Mouse (Mus musculus): ENCODE measurements around the gene Lrrk1.

DNA sequence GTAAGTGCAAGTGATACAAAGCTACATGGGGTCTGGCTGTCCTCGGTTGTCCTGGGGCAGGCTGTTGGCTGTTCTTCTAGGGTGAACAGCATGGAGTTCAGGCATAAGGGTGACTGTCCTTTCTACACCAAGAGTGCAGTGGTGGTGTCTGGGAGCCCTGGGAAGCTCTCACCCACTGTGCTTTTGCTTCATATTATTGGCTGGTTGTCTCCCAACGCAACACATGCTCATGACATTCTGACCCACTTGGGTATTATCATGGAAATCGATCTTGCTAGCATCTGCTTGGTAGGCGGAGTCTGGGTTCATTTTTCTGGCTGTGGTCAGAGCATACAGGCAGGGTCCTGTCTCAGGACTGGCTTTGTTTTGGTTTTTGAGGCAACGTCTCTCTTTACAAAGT is 131.7 kb downstream of the Lrrk1 start:
- no peak for TF ChIP-seq POLR2AphosphoS5 (IDR thresholded peaks at IDR 0.05; ENCODE audit: insufficient replicate concordance, low read depth, low read length)
- TF ChIP-seq TAL1 (conservative IDR thresholded peaks at IDR 0.05; ENCODE audit: low read depth, low read length) = no peak
- TF ChIP-seq CTCF (IDR thresholded peaks at IDR 0.05; ENCODE audit: low read depth, low read length) = no peak
- no peak for TF ChIP-seq GATA1 (IDR thresholded peaks at IDR 0.05; ENCODE audit: borderline replicate concordance, low read length)

Measured in G1E (cell line).